Mouse (Mus musculus): Measurements from ENCODE around the gene Macrod1. TPM values are rescaled to one million over a fixed set of nuclear protein-coding genes. Genes with fewer than 3 reads are reported as not detected.

The Macrod1 gene
- polyA plus RNA-seq, 1 experiment from 2014 or later: 15.3 TPM

- no peak for DNase-seq (ENCODE audit: low spot score)
These were observed 139.5 kb downstream of the Macrod1 start for GRCm38 (mm10) chr19:7195900-7196728.

- DNase-seq (ENCODE audit: low spot score): no peak
These were observed 140.2 kb downstream of the Macrod1 start for GRCm38 (mm10) chr19:7196741-7197270.

GRCm38 (mm10) chr19:7197445-7197844 is 140.8 kb downstream of the Macrod1 start:
- DNase-seq (ENCODE audit: low spot score): no peak

- DNase-seq (ENCODE audit: low spot score): no peak
These were observed 142.5 kb downstream of the Macrod1 start for GRCm38 (mm10) chr19:7199089-7199488.

GRCm38 (mm10) chr19:7200427-7200826 is 143.8 kb downstream of the Macrod1 start:
- no peak for DNase-seq (ENCODE audit: low spot score)

GRCm38 (mm10) chr19:7204898-7205297 is 148.3 kb downstream of the Macrod1 start:
- DNase-seq (ENCODE audit: low spot score): no peak

- no peak for DNase-seq (ENCODE audit: low spot score)
These were observed 148.7 kb downstream of the Macrod1 start for GRCm38 (mm10) chr19:7205326-7205725.

DNA sequence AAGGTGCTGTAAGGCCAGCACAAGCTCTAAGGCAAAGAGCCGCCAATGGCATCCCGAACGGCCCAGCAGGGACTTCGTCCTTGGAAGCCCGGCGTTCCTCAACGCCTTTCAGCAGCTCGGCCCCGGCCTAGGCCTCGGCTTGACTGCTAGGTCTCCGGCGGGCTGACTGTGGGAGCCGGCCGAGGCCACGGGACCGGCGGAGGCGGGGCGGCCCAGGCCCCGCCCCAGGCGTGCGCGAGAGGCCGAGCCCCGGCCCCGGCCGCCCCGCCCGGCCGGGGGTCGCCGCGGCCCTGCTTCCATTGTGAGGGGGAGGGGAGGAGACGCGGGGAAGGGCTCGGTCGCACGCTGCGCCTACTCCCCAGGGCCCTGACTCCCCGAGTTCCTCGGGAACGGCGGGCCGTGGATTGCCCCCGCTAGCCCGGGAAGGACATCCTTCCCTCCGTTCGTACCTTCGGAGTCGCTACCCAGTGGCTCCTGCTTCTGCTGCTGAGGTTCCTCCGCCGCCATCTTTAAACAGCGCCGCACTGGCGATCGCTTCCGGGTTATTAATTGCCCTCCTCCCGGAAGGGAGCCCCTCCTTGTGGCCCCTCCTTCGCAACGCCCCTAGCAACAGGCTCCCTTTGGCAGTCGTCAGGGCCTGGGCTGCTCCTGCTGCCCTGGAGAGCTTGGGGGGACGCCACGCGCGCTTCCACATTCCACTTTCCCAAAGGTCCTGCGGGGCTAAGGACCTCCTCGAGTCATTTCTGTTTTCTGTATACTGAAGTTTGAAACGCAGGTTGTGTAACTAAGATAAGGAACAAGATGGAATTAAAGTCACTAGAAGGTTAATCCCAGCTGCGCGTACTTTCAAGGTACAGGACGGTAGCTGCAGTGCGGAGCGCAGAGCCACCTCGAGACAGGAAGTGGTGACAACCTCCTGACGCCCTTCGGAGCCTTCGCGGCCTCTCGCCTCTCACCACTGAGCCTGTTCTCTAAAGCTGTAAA is 149.4 kb downstream of the Macrod1 start, which contains the start of gene Otub1:
TSS of gene Otub1 (minus strand) at position 564 of the 984 bp plus-strand sequence.
- peak; percentile 93 for DNase-seq (ENCODE audit: low spot score)

DNA sequence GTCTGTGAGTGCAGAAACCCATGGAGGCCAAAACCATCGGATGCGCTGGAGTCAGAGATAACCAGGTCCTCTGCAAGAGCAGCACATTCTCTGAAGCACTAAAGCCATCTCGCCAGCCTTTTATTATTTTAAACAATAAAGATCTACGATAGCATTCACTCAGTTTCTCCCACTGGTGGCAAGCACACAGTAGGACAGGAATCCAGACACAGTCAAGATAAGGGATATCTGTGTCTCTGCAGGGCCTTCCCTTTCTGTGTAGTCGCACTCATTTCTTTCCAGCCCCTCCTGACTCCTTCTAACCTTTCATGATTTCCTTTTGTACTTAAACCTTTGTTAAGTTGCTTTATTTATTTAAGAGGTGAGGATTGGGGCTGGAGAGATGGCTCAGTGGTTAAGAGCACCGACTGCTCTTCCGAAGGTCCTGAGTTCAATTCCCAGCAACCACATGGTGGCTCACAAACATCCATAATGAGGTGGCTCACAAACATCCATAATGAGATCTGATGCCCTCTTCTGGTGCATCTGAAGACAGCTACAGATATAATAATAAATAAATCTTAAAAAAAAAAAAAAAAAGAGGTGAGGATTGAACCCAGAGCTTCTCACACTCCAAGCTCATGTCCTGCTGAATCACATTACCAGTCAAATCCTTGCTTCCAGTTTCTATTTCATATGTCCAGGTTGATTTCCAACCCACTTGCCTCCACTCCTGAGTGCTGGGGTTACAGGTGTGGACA is 153.5 kb downstream of the Macrod1 start:
- DNase-seq (ENCODE audit: low spot score): no peak

DNA sequence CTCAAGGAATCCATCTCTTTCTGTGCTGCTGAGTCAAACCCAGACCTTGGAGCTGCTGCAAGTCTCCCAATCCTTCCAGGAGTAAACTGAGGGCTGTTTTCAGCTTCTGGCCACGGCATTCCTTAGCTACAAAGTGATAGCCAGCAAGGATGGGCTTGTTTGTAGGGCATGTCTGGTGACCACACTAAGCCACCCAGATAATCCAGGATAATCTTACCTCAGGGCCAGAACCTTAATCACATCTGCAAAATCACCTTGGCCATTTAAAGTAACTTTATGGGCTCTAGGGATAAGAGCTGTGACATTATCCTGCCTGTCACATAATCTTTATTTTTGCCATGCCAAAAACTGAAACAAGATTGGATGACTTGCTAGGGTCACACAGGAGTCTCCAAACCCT is 155.6 kb downstream of the Macrod1 start:
- DNase-seq (ENCODE audit: low spot score): no peak

GRCm38 (mm10) chr19:7213010-7213409 is 156.4 kb downstream of the Macrod1 start:
- no peak for DNase-seq (ENCODE audit: low spot score)

- no peak for DNase-seq (ENCODE audit: low spot score)
These were observed 157.9 kb downstream of the Macrod1 start for GRCm38 (mm10) chr19:7214484-7214883.

DNA sequence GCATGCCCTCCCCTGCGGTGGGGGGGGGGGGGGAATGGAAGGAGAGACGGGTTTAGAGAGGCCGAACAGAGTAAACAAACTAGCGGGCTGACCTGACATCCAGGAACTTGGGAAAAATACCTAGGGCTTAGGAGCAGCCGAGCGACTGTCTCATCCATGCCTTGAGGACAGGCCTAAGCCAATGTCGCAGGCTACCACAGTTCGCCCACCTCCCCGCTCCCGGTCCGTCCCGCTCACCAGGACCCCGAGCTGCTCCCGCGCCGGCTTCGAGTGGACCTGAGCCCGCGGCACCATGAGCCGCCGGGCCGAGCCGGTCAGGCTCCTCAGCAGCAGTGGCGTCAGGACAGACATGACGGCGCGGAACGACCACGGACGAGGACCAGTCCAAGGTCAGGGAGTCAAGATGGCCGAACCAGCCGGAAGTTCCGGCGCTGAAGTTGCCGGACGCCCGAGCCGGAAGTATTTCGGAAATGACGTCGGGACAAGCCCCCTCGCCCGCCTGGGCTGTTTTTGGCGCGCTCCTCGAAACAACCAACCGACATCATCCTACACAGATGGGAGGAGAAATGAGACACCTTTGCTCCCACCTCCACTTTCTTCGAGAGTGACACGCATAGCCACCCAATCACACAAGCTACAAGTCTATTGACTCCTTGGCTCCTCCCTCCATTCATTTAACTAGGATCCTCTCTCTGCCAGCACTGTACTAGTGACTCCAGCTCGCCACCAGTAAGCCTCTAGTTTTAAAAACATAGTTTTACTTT is 160.7 kb downstream of the Macrod1 start, which contains the start of gene Cox8a:
TSS of gene Cox8a (minus strand) at position 455 of the 764 bp plus-strand sequence.
- peak; percentile 96 for DNase-seq (ENCODE audit: low spot score)

GRCm38 (mm10) chr19:7217926-7218267 is 161.3 kb downstream of the Macrod1 start:
- DNase-seq (ENCODE audit: low spot score): no peak

- DNase-seq (ENCODE audit: low spot score): no peak
These were observed 162.1 kb downstream of the Macrod1 start for GRCm38 (mm10) chr19:7218753-7219152.

GRCm38 (mm10) chr19:7222196-7222595 is 165.6 kb downstream of the Macrod1 start:
- DNase-seq (ENCODE audit: low spot score): no peak

DNA sequence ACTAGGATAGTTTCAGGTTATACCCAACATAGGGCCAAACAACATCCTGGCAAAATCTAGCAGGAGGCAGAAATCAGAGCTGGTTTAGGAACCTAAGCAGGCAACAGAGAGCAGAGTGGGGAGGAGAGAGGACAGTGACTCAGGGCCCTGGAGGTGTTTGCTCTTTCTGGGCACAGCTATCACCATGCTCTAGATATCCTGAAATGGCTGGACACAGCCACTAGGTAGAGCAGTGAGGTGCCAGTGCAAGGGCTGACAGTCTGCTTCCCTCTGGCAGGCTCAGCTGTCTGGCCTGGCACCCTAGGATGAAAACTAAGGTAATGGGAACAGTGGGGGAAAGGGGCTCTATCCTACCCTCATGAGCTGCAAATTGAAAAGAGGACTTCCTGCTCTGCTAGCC is 166.9 kb downstream of the Macrod1 start:
- no peak for DNase-seq (ENCODE audit: low spot score)

- DNase-seq (ENCODE audit: low spot score): no peak
These were observed 167.6 kb downstream of the Macrod1 start for GRCm38 (mm10) chr19:7224253-7224652.

GRCm38 (mm10) chr19:7225096-7225690 is 168.6 kb downstream of the Macrod1 start:
- DNase-seq (ENCODE audit: low spot score): no peak

- DNase-seq (ENCODE audit: low spot score): no peak
These were observed 169.9 kb downstream of the Macrod1 start for GRCm38 (mm10) chr19:7226511-7226914.
